ENCODE assay signal across 9 mouse cellular contexts in the genomic region with DNA sequence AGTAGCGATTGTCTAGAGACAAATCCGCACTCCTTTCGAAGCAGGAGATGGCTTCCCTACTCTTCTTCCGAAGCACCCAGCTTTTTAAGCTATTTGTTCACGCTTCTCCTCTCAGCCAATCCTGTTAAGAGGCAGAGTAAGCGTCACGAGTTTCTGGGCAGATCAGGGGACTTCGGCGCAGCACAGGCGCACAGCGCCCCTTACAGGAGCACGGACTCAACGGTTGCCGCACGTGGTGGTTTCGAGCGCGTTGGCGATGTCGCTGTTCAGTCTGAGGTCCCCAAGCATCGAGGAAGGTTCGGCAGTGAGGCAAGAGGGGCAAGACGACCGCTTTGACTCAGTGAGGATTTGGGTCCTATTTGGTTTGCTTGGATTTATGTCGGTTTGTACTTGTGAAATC. TPM values are rescaled to one million over a fixed set of nuclear protein-coding genes. Genes with fewer than 3 reads are reported as not detected.
DNase-seq lines count a peak whose midpoint lies in the region; ATAC-seq lines count a peak whose summit lies in the region.
"Had no signal": no experiment of that assay in that cellular context is flagged by ENCODE, and none has a peak within 500 bp of the region (broad histone marks: within the 10 kb centered on the region; RNA-seq: fewer than 3 reads in every experiment).

A gene (plus strand): TSS at position 219 of the 400 bp plus-strand sequence.

- H3K4me3 ChIP-seq in forebrain, embryonic 16.5 days (replicated peaks; ENCODE audit: low read length) = peak within 1 kb of the TSS; percentile 24
- H3K4me3 ChIP-seq in neural tube, embryonic 15.5 days (replicated peaks) = peak within 1 kb of the TSS; percentile 26

- H3K4me1 ChIP-seq in forebrain, embryonic 16.5 days (replicated peaks; ENCODE audit: control insufficient read depth, insufficient read depth, low read length) = peaks cover 15% of the 10 kb centered on the region
- H3K4me1 ChIP-seq in neural tube, embryonic 15.5 days = peaks cover 17% of the 10 kb centered on the region

- H3K9me3 ChIP-seq in forebrain, embryonic 16.5 days (ENCODE audit: control insufficient read depth, low read length) = no peaks in the 10 kb centered on the region
- H3K9me3 ChIP-seq in neural tube, embryonic 15.5 days (replicated peaks) = no peaks in the 10 kb centered on the region

- H3K27ac ChIP-seq in forebrain, embryonic 16.5 days (ENCODE audit: low read length) = no peak within 1 kb of the TSS
- H3K27ac ChIP-seq in neural tube, embryonic 15.5 days (replicated peaks) = no peak within 1 kb of the TSS
- H3K27ac ChIP-seq: macrophage had no signal

- H3K9ac ChIP-seq in forebrain, embryonic 16.5 days (replicated peaks; ENCODE audit: low read depth, low read length) = no peak within 1 kb of the TSS; the same call in 1 of the 2 replicates
- no peak within 1 kb of the TSS for H3K9ac ChIP-seq in neural tube, embryonic 15.5 days (replicated peaks)

- DNase-seq in ES-CJ7 (ENCODE audit: low read depth, low spot score) = peak; percentile 97
- peak; percentile 93 to 96 for DNase-seq in cerebellum, adult 18-20 months
- peak; percentile 92 to 98 for DNase-seq in heart, postnatal 36 days
- DNase-seq in layer of hippocampus, adult 18-20 months (ENCODE audit: low spot score in 2 of 2) = peak; percentile 88 to 97
- DNase-seq in lung, adult 18-20 months = peak; percentile 92 to 95
- DNase-seq in testis, postnatal 10 days (ENCODE audit: low spot score) = peak; percentile 97

- WGBS in forebrain, embryonic 16.5 days = 10% methylated on average over 25 of the region's 25 CpGs
- 7% methylated on average over 25 of the region's 25 CpGs for WGBS in neural tube, embryonic 15.5 days

- no peaks in the 10 kb centered on the region for H3K27me3 ChIP-seq in forebrain, embryonic 16.5 days (replicated peaks; ENCODE audit: control insufficient read depth, insufficient read depth, low read length)
- 0 out of 2 replicates have a peak, but pooled peaks cover 2% of the 10 kb centered on the region for H3K27me3 ChIP-seq in neural tube, embryonic 15.5 days (replicated peaks)

- H3K36me3 ChIP-seq in forebrain, embryonic 16.5 days (ENCODE audit: control insufficient read depth, insufficient read depth) = no peaks in the 10 kb centered on the region
- H3K36me3 ChIP-seq in neural tube, embryonic 15.5 days = no peaks in the 10 kb centered on the region

- peak; percentile 60 for ATAC-seq in forebrain, embryonic 16.5 days
- ATAC-seq in neural tube, embryonic 15.5 days (ENCODE audit: low FRiP score) = peak; percentile 42

- peak within 1 kb of the TSS; percentile 53 for H3K4me2 ChIP-seq in forebrain, embryonic 16.5 days (ENCODE audit: low read length)
- peak within 1 kb of the TSS; percentile 60 for H3K4me2 ChIP-seq in neural tube, embryonic 15.5 days

- intact Hi-C loops in heart, postnatal 36 days (cut with DNase I) = loop anchor here (10.0 kb wide), 1 partner anchor 338 kb away; a partner anchor contains a TSS

RNA-seq across cellular contexts. Expression of the gene that starts here (rescaled TPM):
- polyA plus RNA-seq in forebrain, embryonic 16.5 days (2015; fragmentation: Nextera tagmentation; extraction: Ambion mirVana) = 0.11 and 0.17 TPM in 2 replicates
- total RNA-seq in heart, postnatal 36 days (2021) = not detected
- under 1 TPM; 0.13 to 0.15 TPM for total RNA-seq in layer of hippocampus, adult 18-20 months (2021)
- 0.15 and 0.29 TPM in 2 replicates for polyA plus RNA-seq in neural tube, embryonic 15.5 days (2015; fragmentation: Nextera tagmentation; extraction: Ambion mirVana)

Comparison
In these comparisons a context has a peak if more than half of its experiments do, and no peak if none do; other contexts are left out.
1. Peak in ATAC-seq, H3K4me3 ChIP-seq and H3K4me2 ChIP-seq in forebrain, embryonic 16.5 days; RNA of the gene not detected or under 1 TPM.
2. Peak in DNase-seq in heart, postnatal 36 days; RNA of the gene not detected or under 1 TPM.
3. Peak in DNase-seq in layer of hippocampus, adult 18-20 months; RNA of the gene not detected or under 1 TPM.
4. Peak in ATAC-seq, H3K4me3 ChIP-seq and H3K4me2 ChIP-seq in neural tube, embryonic 15.5 days; RNA of the gene not detected or under 1 TPM.